Mouse (Mus musculus) bone marrow macrophage, adult 2 months (primary cell): Measurements from ENCODE around the gene Sema5a.

Source experiments
- CTCF ChIP-seq: IDR thresholded peaks from 2 replicates; pipeline ENCODE4 v1.5.1; 2012; ENCODE audit warnings: low read depth, mild to moderate bottlenecking, low read length, moderate library complexity
- POLR2A ChIP-seq: IDR thresholded peaks from 2 replicates; pipeline ENCODE4 v1.6.1; 2012; ENCODE audit warnings: mild to moderate bottlenecking, low read depth, low read length, borderline replicate concordance

GRCm38 (mm10) chr15:32545455-32545854 lies 300.8 kb downstream of the Sema5a start:
- TF ChIP-seq POLR2A (no peak), CTCF (no peak)
